Mouse (Mus musculus) left cerebral cortex, postnatal 4 days (tissue): Measurements from ENCODE around the gene Pdcd1lg2. TPM values are rescaled to one million over a fixed set of nuclear protein-coding genes. Genes with fewer than 3 reads are reported as not detected.

Experiments used
- DNase-seq: peaks from one replicate; pipeline ENCODE4 v3.0.0-alpha.2; 2022
- intact Hi-C: fragments of 180-260 bp; cut with DNase I; formaldehyde crosslinking; loops from one replicate; pipeline ENCODE4 v1.15.1; 2025
- total RNA-seq, 2 experiments: library from RNA; stranded (reverse); gene quantifications; 2 replicates each; pipeline ENCODE4 v1.2.3; 2021

Gene Pdcd1lg2
- total RNA-seq, 2 experiments from 2014 or later, result 0.28 TPM; not detected in 1

DNA sequence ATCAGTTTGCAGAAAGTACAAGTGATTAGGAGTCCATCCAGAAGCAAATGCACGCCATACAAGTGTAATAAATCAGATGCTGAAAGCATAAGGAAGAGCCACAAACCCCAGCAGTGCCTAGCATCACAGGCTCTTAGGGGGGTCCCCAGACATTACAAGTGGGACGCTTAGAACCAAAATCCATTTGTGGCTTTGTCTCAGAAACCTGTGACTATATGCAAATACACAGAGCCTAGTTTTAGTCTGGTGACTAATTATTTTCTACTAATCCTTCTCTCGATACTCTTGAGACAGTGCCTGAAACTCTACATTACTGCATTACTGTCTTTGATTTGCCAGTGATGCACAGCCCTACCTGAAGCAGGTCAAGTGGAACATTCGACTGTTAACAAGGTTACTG, 108.2 kb downstream of the Pdcd1lg2 start:
- intact Hi-C loops, result no loop called here
- DNase-seq, result no peak

Other genes with a start within 250 kb of the Pdcd1lg2 start
- 10 to 100 TPM; 52.9 to 58.9 TPM for gene Jak2, start 159.1 kb upstream of the Pdcd1lg2 start, total RNA-seq
- gene Insl6, start 85.6 kb upstream of the Pdcd1lg2 start, total RNA-seq, result not detected
- gene Rln1, start 76.2 kb upstream of the Pdcd1lg2 start, total RNA-seq, result 1 to 10 TPM; 3.2 to 4.9 TPM
- gene Plgrkt, start 43.5 kb upstream of the Pdcd1lg2 start, total RNA-seq, result 10 to 100 TPM; 47.4 to 49.6 TPM
- gene Cd274, start 43.5 kb upstream of the Pdcd1lg2 start, total RNA-seq, result 1 to 10 TPM; 1.3 to 1.5 TPM
- gene Ric1, start 111.4 kb downstream of the Pdcd1lg2 start, total RNA-seq, result 10 to 100 TPM; 40.8 to 43.6 TPM
- 10 to 100 TPM; 22.7 to 23.1 TPM for gene Ermp1, start 237.5 kb downstream of the Pdcd1lg2 start, total RNA-seq